Mouse (Mus musculus) limb, embryonic 12.5 days (tissue): ENCODE data around the gene Lim2. TPM values are rescaled to one million over a fixed set of nuclear protein-coding genes. Genes with fewer than 3 reads are reported as not detected.

ENCODE experiments used
- ATAC-seq: fragments of 200-750 bp; cut with Nextera tagmentation; 2 replicates; pipeline ENCODE4 v1.8.0; 2017; ENCODE audit warnings: low read depth, moderate TSS enrichment; ENCODE audit not compliant: insufficient number of reproducible peaks, insufficient read depth, low FRiP score, low TSS enrichment
- H3K27ac ChIP-seq: fragments of 300-500 bp; sonication (generic); 2 replicates; pipeline ENCODE4 v1.5.1; 2016; ENCODE audit warnings: mild to moderate bottlenecking, moderate library complexity
- H3K27me3 ChIP-seq: fragments of 300-500 bp; sonication (generic); 2 replicates; pipeline ENCODE4 v1.6.1; 2016; ENCODE audit warnings: mild to moderate bottlenecking, moderate library complexity
- H3K36me3 ChIP-seq: fragments of 300-500 bp; sonication (generic); 2 replicates; pipeline ENCODE4 v1.6.1; 2016; ENCODE audit warnings: mild to moderate bottlenecking, moderate library complexity
- H3K4me1 ChIP-seq: fragments of 300-500 bp; sonication (generic); replicated peaks from 2 replicates; pipeline ENCODE4 v1.6.1; 2016
- H3K4me2 ChIP-seq: fragments of 300-500 bp; sonication (generic); 2 replicates; pipeline ENCODE4 v1.6.1; 2016; ENCODE audit warnings: mild to moderate bottlenecking, moderate library complexity
- H3K4me3 ChIP-seq: fragments of 300-500 bp; sonication (generic); replicated peaks from 2 replicates; pipeline ENCODE4 v1.5.1; 2016; ENCODE audit warnings: mild to moderate bottlenecking
- H3K9ac ChIP-seq: fragments of 300-500 bp; sonication (generic); replicated peaks from 2 replicates; pipeline ENCODE4 v1.6.1; 2016; ENCODE audit warnings: mild to moderate bottlenecking, moderate library complexity
- H3K9me3 ChIP-seq: fragments of 300-500 bp; sonication (generic); 2 replicates; pipeline ENCODE4 v1.6.1; 2016; ENCODE audit warnings: mild to moderate bottlenecking, moderate library complexity
- WGBS: fragments of 180-500 bp; shearing (Covaris S2); methylation state at CpG from one replicate; pipeline ENCODE4 v1.1.7; 2016; 5-methylcytosine and 5-hydroxymethylcytosine counted together
- polyA plus RNA-seq: library from polyadenylated mRNA; unstranded; fragments of >200 nt; fragmentation: Nextera tagmentation; extraction: Ambion mirVana; gene quantifications from 2 replicates; pipeline ENCODE4 v1.2.1, GENCODE M21; 2016

The Lim2 gene
- polyA plus RNA-seq, 1 experiment from 2014 or later: not detected

- peaks cover 11% of the 10 kb centered on the region for H3K4me1 ChIP-seq
- ATAC-seq: no peak
- peaks cover 9% of the 10 kb centered on the region for H3K36me3 ChIP-seq
- H3K27ac ChIP-seq: no peak overlapping the region
- H3K4me2 ChIP-seq: no peak overlapping the region
- no peaks in the 10 kb centered on the region for H3K9me3 ChIP-seq
- 89% methylated on average over 4 of the region's 4 CpGs for WGBS
- H3K9ac ChIP-seq: no peak overlapping the region
- H3K4me3 ChIP-seq: no peak overlapping the region
- no peaks in the 10 kb centered on the region for H3K27me3 ChIP-seq
These were observed 20.3 kb downstream of the Lim2 start for GRCm38 (mm10) chr7:43447801-43448200.

- ATAC-seq: no peak
- Histone ChIP-seq H3K27ac (no peak overlapping the region), H3K9me3 (no peaks in the 10 kb centered on the region), H3K4me1 (peaks cover 11% of the 10 kb centered on the region), H3K27me3 (no peaks in the 10 kb centered on the region), H3K36me3 (peaks cover 13% of the 10 kb centered on the region), H3K4me3 (no peak overlapping the region), H3K9ac (no peak overlapping the region), H3K4me2 (no peak overlapping the region)
- WGBS: 89% methylated on average over 3 of the region's 3 CpGs
These were observed 20.8 kb downstream of the Lim2 start for GRCm38 (mm10) chr7:43448246-43448645.

DNA sequence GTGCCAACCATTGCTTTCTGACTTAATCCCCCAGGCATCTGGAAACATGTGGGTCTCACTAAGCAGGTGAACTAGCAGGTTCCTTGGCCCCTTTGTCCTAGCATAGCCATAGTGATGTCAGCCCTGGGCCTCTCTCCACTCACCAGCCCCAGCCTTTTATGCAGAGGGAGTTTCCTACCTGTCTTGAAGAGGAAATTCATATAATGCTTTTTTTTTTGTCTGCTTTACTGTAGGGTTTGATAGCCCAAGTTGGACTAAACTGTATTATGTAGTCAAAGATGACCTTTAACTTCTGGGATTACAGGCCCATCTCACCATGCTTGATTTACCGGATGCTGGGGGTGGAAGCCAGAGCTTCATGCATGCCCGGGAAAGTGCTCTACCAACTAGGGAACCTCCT, 22.3 kb downstream of the Lim2 start:
- H3K9ac ChIP-seq: no peak overlapping the region
- no peak overlapping the region for H3K4me2 ChIP-seq
- no peak overlapping the region for H3K27ac ChIP-seq
- no peaks in the 10 kb centered on the region for H3K27me3 ChIP-seq
- H3K36me3 ChIP-seq: peaks cover 29% of the 10 kb centered on the region
- H3K4me3 ChIP-seq: no peak overlapping the region
- 94% methylated on average over 2 of the region's 2 CpGs for WGBS
- no peak for ATAC-seq
- peaks cover 4% of the 10 kb centered on the region; the same call in 1 of the 2 replicates for H3K4me1 ChIP-seq
- no peaks in the 10 kb centered on the region for H3K9me3 ChIP-seq

GRCm38 (mm10) chr7:43451726-43452125, 24.3 kb downstream of the Lim2 start:
- Histone ChIP-seq H3K4me2 (no peak overlapping the region), H3K4me1 (no peaks in the 10 kb centered on the region), H3K27ac (no peak overlapping the region), H3K27me3 (no peaks in the 10 kb centered on the region), H3K36me3 (peaks cover 48% of the 10 kb centered on the region), H3K4me3 (no peak overlapping the region), H3K9ac (no peak overlapping the region), H3K9me3 (no peaks in the 10 kb centered on the region)
- no peak for ATAC-seq
- 94% methylated on average over 11 of the region's 11 CpGs for WGBS

GRCm38 (mm10) chr7:43452609-43453008, 25.1 kb downstream of the Lim2 start:
- Histone ChIP-seq H3K4me3 (no peak overlapping the region), H3K4me2 (no peak overlapping the region), H3K27ac (no peak overlapping the region), H3K36me3 (peaks cover 57% of the 10 kb centered on the region), H3K27me3 (no peaks in the 10 kb centered on the region), H3K9me3 (no peaks in the 10 kb centered on the region), H3K9ac (no peak overlapping the region), H3K4me1 (no peaks in the 10 kb centered on the region)
- 41% methylated on average over 4 of the region's 4 CpGs for WGBS
- no peak for ATAC-seq

- Histone ChIP-seq H3K9ac (no peak overlapping the region), H3K4me3 (no peak overlapping the region), H3K4me2 (no peak overlapping the region), H3K36me3 (peaks cover 61% of the 10 kb centered on the region), H3K9me3 (no peaks in the 10 kb centered on the region), H3K27me3 (no peaks in the 10 kb centered on the region), H3K27ac (no peak overlapping the region), H3K4me1 (no peaks in the 10 kb centered on the region)
- WGBS: 74% methylated on average over 14 of the region's 14 CpGs
- ATAC-seq: no peak
These were observed 26.3 kb downstream of the Lim2 start for GRCm38 (mm10) chr7:43453599-43454355.

GRCm38 (mm10) chr7:43454371-43454770, 26.9 kb downstream of the Lim2 start:
- Histone ChIP-seq H3K9ac (no peak overlapping the region), H3K27me3 (no peaks in the 10 kb centered on the region), H3K4me3 (no peak overlapping the region), H3K4me1 (no peaks in the 10 kb centered on the region), H3K9me3 (no peaks in the 10 kb centered on the region), H3K4me2 (no peak overlapping the region), H3K36me3 (peaks cover 61% of the 10 kb centered on the region), H3K27ac (no peak overlapping the region)
- WGBS: 77% methylated on average over 6 of the region's 6 CpGs
- ATAC-seq: no peak

GRCm38 (mm10) chr7:43462851-43463250, 35.4 kb downstream of the Lim2 start, which contains the start of gene Vsig10l:
Vsig10l (plus strand) TSS chr7:43463151.
- Histone ChIP-seq H3K4me1 (peaks cover 17% of the 10 kb centered on the region; the same call in 1 of the 2 replicates), H3K36me3 (peaks cover 2% of the 10 kb centered on the region), H3K4me2 (no peak within 1 kb of the TSS), H3K9me3 (no peaks in the 10 kb centered on the region), H3K9ac (no peak within 1 kb of the TSS), H3K4me3 (no peak within 1 kb of the TSS), H3K27ac (no peak within 1 kb of the TSS), H3K27me3 (peaks cover 45% of the 10 kb centered on the region)
- WGBS: 66% methylated on average over 4 of the region's 4 CpGs
- ATAC-seq: no peak

GRCm38 (mm10) chr7:43463976-43464375, 36.5 kb downstream of the Lim2 start:
- Histone ChIP-seq H3K4me2 (no peak overlapping the region), H3K27me3 (peaks cover 46% of the 10 kb centered on the region), H3K4me1 (peaks cover 17% of the 10 kb centered on the region; the same call in 1 of the 2 replicates), H3K9ac (no peak overlapping the region), H3K9me3 (no peaks in the 10 kb centered on the region), H3K36me3 (no peaks in the 10 kb centered on the region), H3K4me3 (no peak overlapping the region), H3K27ac (no peak overlapping the region)
- 76% methylated on average over 7 of the region's 7 CpGs for WGBS
- no peak for ATAC-seq

- 6% methylated on average over 35 of the region's 35 CpGs for WGBS
- peak overlapping the region; percentile 44; the same call in 1 of the 2 replicates for H3K9ac ChIP-seq
- H3K4me2 ChIP-seq: peak overlapping the region; percentile 82
- peaks cover 46% of the 10 kb centered on the region for H3K27me3 ChIP-seq
- ATAC-seq: peak; percentile 50; the same call in 1 of the 2 replicates
- peak overlapping the region; percentile 48 for H3K4me3 ChIP-seq
- no peak overlapping the region for H3K27ac ChIP-seq
- no peaks in the 10 kb centered on the region for H3K36me3 ChIP-seq
- H3K9me3 ChIP-seq: no peaks in the 10 kb centered on the region
- H3K4me1 ChIP-seq: peaks cover 17% of the 10 kb centered on the region; the same call in 1 of the 2 replicates
These were observed 37.4 kb downstream of the Lim2 start for GRCm38 (mm10) chr7:43464864-43465343.

DNA sequence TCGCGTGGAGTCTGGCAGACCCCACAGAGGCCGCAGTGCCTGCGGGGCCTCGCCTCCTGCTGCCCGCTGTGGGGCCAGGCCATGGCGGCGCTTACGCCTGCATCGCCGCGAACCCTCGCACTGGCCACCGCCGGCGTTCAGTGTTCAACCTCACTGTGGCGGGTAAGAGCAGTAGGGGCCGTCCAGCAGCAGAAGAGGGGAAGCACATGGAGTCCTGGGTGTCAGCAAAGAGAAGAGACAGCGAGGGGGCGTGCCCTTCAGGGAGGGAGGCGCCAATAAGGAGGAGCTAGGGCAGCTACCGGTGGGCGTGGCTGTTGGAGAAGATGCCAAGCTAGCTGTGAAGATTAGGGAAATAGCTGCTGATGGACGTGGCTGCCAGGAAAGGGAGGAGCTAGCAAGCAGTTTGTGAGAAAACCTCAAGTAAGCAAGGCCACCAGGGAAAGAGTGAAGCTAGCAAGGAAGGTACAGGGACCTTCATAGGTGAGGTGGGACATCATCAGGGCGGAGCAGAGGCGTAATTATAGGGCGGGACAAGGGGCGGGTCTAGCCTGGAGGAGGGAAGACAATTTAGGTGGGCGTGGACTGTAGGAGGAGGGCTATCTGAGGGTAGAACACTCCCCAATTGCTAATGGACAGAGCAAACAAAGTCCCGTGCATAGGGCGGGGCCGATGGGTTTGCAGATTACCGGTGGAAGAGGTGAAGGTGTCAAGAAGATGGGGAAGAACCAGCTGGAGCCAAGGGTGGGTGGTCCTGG, 38.1 kb downstream of the Lim2 start:
- peaks cover 46% of the 10 kb centered on the region for H3K27me3 ChIP-seq
- H3K27ac ChIP-seq: no peak overlapping the region
- H3K4me3 ChIP-seq: peak overlapping the region; percentile 48
- ATAC-seq: peak; percentile 73
- under 1% methylated on average over 33 of the region's 33 CpGs for WGBS
- no peaks in the 10 kb centered on the region for H3K36me3 ChIP-seq
- peak overlapping the region; percentile 82 for H3K4me2 ChIP-seq
- H3K9me3 ChIP-seq: no peaks in the 10 kb centered on the region
- H3K4me1 ChIP-seq: peaks cover 17% of the 10 kb centered on the region; the same call in 1 of the 2 replicates
- H3K9ac ChIP-seq: peak overlapping the region; percentile 44; the same call in 1 of the 2 replicates
